In the genomic region with DNA sequence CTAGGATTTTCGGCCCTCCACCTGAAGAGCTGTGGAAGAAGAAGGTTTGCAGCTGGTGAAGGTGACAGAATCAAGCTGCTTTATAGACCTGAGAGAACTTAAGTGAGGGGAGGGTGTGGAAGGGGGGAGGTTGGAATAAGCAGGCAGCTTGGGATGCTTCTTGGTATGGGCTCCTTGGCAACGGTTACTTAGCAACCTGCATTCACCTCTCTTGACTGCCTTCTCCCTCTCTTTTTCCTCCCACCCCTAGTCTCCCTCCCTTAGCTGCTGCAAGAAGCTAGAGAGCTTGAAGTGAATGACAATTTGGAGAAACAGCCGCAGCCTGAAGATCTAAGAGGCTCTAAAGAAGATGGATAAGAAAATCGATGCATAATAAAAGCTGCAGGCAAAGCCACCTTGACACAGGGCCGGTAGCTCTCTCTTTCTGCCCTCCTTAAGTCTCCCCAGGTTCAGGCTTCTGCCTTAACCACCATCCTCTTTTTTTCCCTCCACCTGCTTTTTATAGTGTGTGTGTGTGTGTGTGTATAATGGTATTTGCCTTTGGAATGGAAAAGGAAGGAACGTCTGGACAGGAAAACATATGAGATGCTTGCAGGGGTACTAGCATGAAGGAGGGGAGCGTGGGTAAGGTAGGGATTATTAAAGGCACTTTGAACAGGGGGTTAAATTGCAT, we compare ENCODE assay signal across 9 mouse cellular contexts.
DNase-seq lines count a peak whose midpoint lies in the region; ATAC-seq and TF ChIP-seq lines count a peak whose summit lies in the region.
"Had no signal": no experiment of that assay in that cellular context is flagged by ENCODE, and none has a peak within 500 bp of the region (broad histone marks: within the 10 kb centered on the region; RNA-seq: fewer than 3 reads in every experiment).

No protein-coding gene starts in this region.

- 9% methylated on average over 7 of the region's 7 CpGs for WGBS in midbrain, embryonic 16.5 days
- 57% methylated on average over 7 of the region's 7 CpGs for WGBS in thymus, adult 2 months
- WGBS in liver, embryonic 12.5 days (ENCODE audit: insufficient replicate concordance), result 47% methylated on average over 7 of the region's 7 CpGs

- no peaks in the 10 kb centered on the region for H3K36me3 ChIP-seq in midbrain, embryonic 16.5 days (ENCODE audit: control insufficient read depth, insufficient read depth, low read length)
- no peaks in the 10 kb centered on the region for H3K36me3 ChIP-seq in thymus, adult 2 months (ENCODE audit: control insufficient read depth, insufficient read depth, low read length)
- no peaks in the 10 kb centered on the region for H3K36me3 ChIP-seq in liver, embryonic 12.5 days
- H3K36me3 ChIP-seq: liver, embryonic 15.5 days had no signal

- TF ChIP-seq POLR2A in thymus, adult 2 months (IDR thresholded peaks at IDR 0.05; ENCODE audit: control insufficient read depth, extremely low read depth, insufficient read depth, low read length, poor library complexity), result no peak

- no peaks in the 10 kb centered on the region for H3K9me3 ChIP-seq in midbrain, embryonic 16.5 days (replicated peaks; ENCODE audit: control insufficient read depth, low read length, poor library complexity, severe bottlenecking)
- no peaks in the 10 kb centered on the region for H3K9me3 ChIP-seq in liver, embryonic 12.5 days (replicated peaks)
- H3K9me3 ChIP-seq: liver, embryonic 15.5 days had no signal

- peak overlapping the region; percentile 46 for H3K4me2 ChIP-seq in midbrain, embryonic 16.5 days (ENCODE audit: low read length)
- H3K4me2 ChIP-seq in liver, embryonic 12.5 days, result no peak overlapping the region
- H3K4me2 ChIP-seq: liver, embryonic 15.5 days had no signal

- H3K27me3 ChIP-seq in midbrain, embryonic 16.5 days (ENCODE audit: control insufficient read depth, insufficient read depth, low read depth, low read length), result no peaks in the 10 kb centered on the region
- H3K27me3 ChIP-seq in thymus, adult 2 months (ENCODE audit: control insufficient read depth, insufficient read depth, low read length), result no peaks in the 10 kb centered on the region
- peaks cover 75% of the 10 kb centered on the region for H3K27me3 ChIP-seq in liver, embryonic 12.5 days (replicated peaks)

- peak; percentile 59 for DNase-seq in layer of hippocampus, adult 11-12 months (ENCODE audit: low spot score)
- DNase-seq in layer of hippocampus, adult 9-10 months (ENCODE audit: low spot score), result no peak
- peak; percentile 68 to 79 for DNase-seq in layer of hippocampus, adult 8-10 months (ENCODE audit: low spot score in 2 of 2)
- no peak for DNase-seq in adrenal gland, adult (ENCODE audit: inconsistent age in 2 of 2, low spot score in 1 of 2)
- DNase-seq in thymus, adult 2 months, result no peak
- DNase-seq in cerebellum, adult 9-10 months, result no peak

- H3K4me1 ChIP-seq in midbrain, embryonic 16.5 days (ENCODE audit: control insufficient read depth, insufficient read depth, low read length), result peaks cover 47% of the 10 kb centered on the region
- H3K4me1 ChIP-seq in thymus, adult 2 months (replicated peaks; ENCODE audit: control insufficient read depth, insufficient read depth, low read length), result no peaks in the 10 kb centered on the region
- H3K4me1 ChIP-seq in liver, embryonic 12.5 days, result no peaks in the 10 kb centered on the region
- H3K4me1 ChIP-seq: liver, embryonic 15.5 days had no signal

- peak overlapping the region; percentile 98 for H3K27ac ChIP-seq in midbrain, embryonic 16.5 days (ENCODE audit: low read length)
- H3K27ac ChIP-seq in thymus, adult 2 months (ENCODE audit: control insufficient read depth, insufficient read depth, low read length), result no peak overlapping the region
- H3K27ac ChIP-seq in liver, embryonic 12.5 days, result no peak overlapping the region
- H3K27ac ChIP-seq: liver, embryonic 15.5 days had no signal

- peak overlapping the region; percentile 28 for H3K4me3 ChIP-seq in midbrain, embryonic 16.5 days (ENCODE audit: low read depth, low read length)
- no peak overlapping the region for H3K4me3 ChIP-seq in thymus, adult 2 months (ENCODE audit: control insufficient read depth, insufficient read depth, low read length)
- H3K4me3 ChIP-seq in liver, embryonic 12.5 days, result no peak overlapping the region
- H3K4me3 ChIP-seq: liver, embryonic 15.5 days had no signal

- peak; percentile 97 for ATAC-seq in midbrain, embryonic 16.5 days
- ATAC-seq in liver, embryonic 12.5 days, result no peak

- peak overlapping the region; percentile 60 for H3K9ac ChIP-seq in midbrain, embryonic 16.5 days (ENCODE audit: low read depth, low read length)
- H3K9ac ChIP-seq in liver, embryonic 12.5 days, result no peak overlapping the region
- H3K9ac ChIP-seq: liver, embryonic 15.5 days had no signal

- TF ChIP-seq CTCF in thymus, adult 2 months (IDR thresholded peaks at IDR 0.05; ENCODE audit: borderline replicate concordance, control insufficient read depth, extremely low read depth, insufficient read depth, low read length, poor library complexity), result no peak

Comparison
In these comparisons a context has a peak if more than half of its experiments do, and no peak if none do; other contexts are left out.
1. DNase-seq: peak in layer of hippocampus, adult 11-12 months (single experiment) and layer of hippocampus, adult 8-10 months (2 of 2); none in layer of hippocampus, adult 9-10 months (single experiment), adrenal gland, adult (0 of 2), thymus, adult 2 months (single experiment) and cerebellum, adult 9-10 months (single experiment).